Mouse (Mus musculus) small intestine, adult 2 months (tissue): ENCODE results near the gene Tnnt3. TPM values are rescaled to one million over a fixed set of nuclear protein-coding genes. Genes with fewer than 3 reads are reported as not detected.

Experiments used
- H3K27ac ChIP-seq: fragments of 200-500 bp; 2 replicates; pipeline ENCODE4 v1.5.1; 2012; ENCODE audit warnings: low read depth, low read length, control low read depth, inconsistent platforms; ENCODE audit not compliant: insufficient read depth
- H3K27me3 ChIP-seq: fragments of 200-500 bp; 2 replicates; pipeline ENCODE4 v1.6.1; 2012; ENCODE audit warnings: mild to moderate bottlenecking, moderate library complexity, low read length, inconsistent platforms; ENCODE audit not compliant: control insufficient read depth, insufficient read depth
- H3K36me3 ChIP-seq: fragments of 200-500 bp; 2 replicates; pipeline ENCODE4 v1.6.1; 2012; ENCODE audit warnings: mild to moderate bottlenecking, low read length, control low read depth, inconsistent platforms; ENCODE audit not compliant: control insufficient read depth, insufficient read depth
- H3K4me1 ChIP-seq: fragments of 200-500 bp; 2 replicates; pipeline ENCODE4 v1.6.1; 2012; ENCODE audit warnings: low read length, inconsistent platforms, mixed read lengths; ENCODE audit not compliant: control insufficient read depth, insufficient read depth, insufficient read length
- H3K4me3 ChIP-seq: fragments of 200-500 bp; 2 replicates; pipeline ENCODE4 v1.5.1; 2012; ENCODE audit warnings: low read depth, mild to moderate bottlenecking, control low read depth, inconsistent platforms, low read length, moderate library complexity
- CTCF ChIP-seq: fragments of 200-500 bp; IDR thresholded peaks from 2 replicates; pipeline ENCODE4 v1.5.1; 2012; ENCODE audit warnings: low read depth, mild to moderate bottlenecking, control low read depth, inconsistent platforms, low read length, moderate library complexity, mixed read lengths; ENCODE audit not compliant: insufficient replicate concordance, insufficient read length; ENCODE audit errors: extremely low read depth
- POLR2A ChIP-seq: fragments of 200-500 bp; IDR thresholded peaks from 2 replicates; pipeline ENCODE4 v1.6.1; 2012; ENCODE audit warnings: low read depth, mild to moderate bottlenecking, control low read depth, inconsistent platforms, low read length, moderate library complexity
- whole genome bisulfite sequencing: fragments of 180-500 bp; shearing (Covaris S2); methylation state at CpG from one replicate; pipeline ENCODE4 v1.1.7; 2018; 5-methylcytosine and 5-hydroxymethylcytosine counted together
- polyA plus RNA-seq: library from polyadenylated mRNA; depleted of rRNA; stranded (reverse); fragments of >200 nt; gene quantifications from 2 replicates; pipeline ENCODE4 v1.2.3, GENCODE M21; 2012

Tnnt3 gene
- polyA plus RNA-seq, 1 experiment = not detected

DNA sequence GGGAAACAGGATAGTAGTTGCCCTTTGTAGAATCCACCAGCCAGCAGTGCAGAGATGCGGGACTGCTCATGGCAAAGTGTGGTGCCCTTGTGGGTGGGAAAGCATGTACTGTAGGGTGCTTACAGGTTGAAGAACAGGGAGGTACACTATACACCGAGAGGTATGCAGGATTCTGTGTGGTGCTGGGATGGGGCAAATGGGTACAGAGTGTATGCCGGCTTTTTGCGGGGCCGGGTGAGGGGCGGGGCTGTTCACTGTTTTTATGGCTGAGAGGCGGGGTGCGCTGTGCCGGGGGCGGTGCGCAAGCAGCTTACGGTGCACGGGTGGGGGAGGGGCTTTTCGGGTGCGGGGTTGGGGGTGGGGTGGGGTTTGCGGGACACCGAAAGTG lies 34.0 kb downstream of the Tnnt3 start, which contains the start of gene Mrpl23:
Mrpl23 (plus strand) TSS at position 16 of the 388 bp plus-strand sequence.
- TF ChIP-seq CTCF (no peak), POLR2A (no peak)
- Histone ChIP-seq H3K4me3 (peak within 1 kb of the TSS; percentile 98), H3K4me1 (peaks cover 21% of the 10 kb centered on the region), H3K27ac (peak within 1 kb of the TSS; percentile 18; the same call in 1 of the 2 replicates), H3K36me3 (peaks cover 1% of the 10 kb centered on the region; the same call in 1 of the 2 replicates), H3K27me3 (peaks cover 8% of the 10 kb centered on the region)
- WGBS = 5% methylated on average over 17 of the region's 17 CpGs

- TF ChIP-seq CTCF = peak; percentile 75
- TF ChIP-seq POLR2A = peak; percentile 39; the same call in 1 of the 2 replicates
- Histone ChIP-seq H3K27me3 (peaks cover 8% of the 10 kb centered on the region), H3K27ac (peak overlapping the region; percentile 18; the same call in 1 of the 2 replicates), H3K4me3 (peak overlapping the region; percentile 98), H3K4me1 (peaks cover 21% of the 10 kb centered on the region), H3K36me3 (peaks cover 1% of the 10 kb centered on the region; the same call in 1 of the 2 replicates)
- WGBS = 1% methylated on average over 44 of the region's 44 CpGs
Observed at GRCm38 (mm10) chr7:142533059-142533855, 34.6 kb downstream of the Tnnt3 start.

- Histone ChIP-seq H3K4me3 (no peak overlapping the region), H3K27ac (no peak overlapping the region), H3K4me1 (peaks cover 21% of the 10 kb centered on the region), H3K27me3 (no peaks in the 10 kb centered on the region; the same call in 1 of the 2 replicates), H3K36me3 (peaks cover 2% of the 10 kb centered on the region)
- TF ChIP-seq POLR2A (no peak), CTCF (no peak)
- WGBS = 71% methylated on average over 4 of the region's 4 CpGs
Observed at GRCm38 (mm10) chr7:142535116-142535515, 36.5 kb downstream of the Tnnt3 start.

GRCm38 (mm10) chr7:142535832-142536231 lies 37.2 kb downstream of the Tnnt3 start:
- peaks cover 21% of the 10 kb centered on the region for H3K4me1 ChIP-seq
- peak overlapping the region; percentile 20; the same call in 1 of the 2 replicates for H3K27ac ChIP-seq
- H3K36me3 ChIP-seq = peaks cover 3% of the 10 kb centered on the region
- H3K27me3 ChIP-seq = no peaks in the 10 kb centered on the region; the same call in 1 of the 2 replicates
- WGBS = 49% methylated on average over 5 of the region's 5 CpGs
- no peak overlapping the region for H3K4me3 ChIP-seq
- TF ChIP-seq POLR2A = no peak
- TF ChIP-seq CTCF = no peak

GRCm38 (mm10) chr7:142537181-142537580 lies 38.5 kb downstream of the Tnnt3 start:
- no peaks in the 10 kb centered on the region for H3K27me3 ChIP-seq
- H3K36me3 ChIP-seq = peaks cover 3% of the 10 kb centered on the region
- H3K4me1 ChIP-seq = peaks cover 26% of the 10 kb centered on the region
- TF ChIP-seq CTCF (no peak), POLR2A (no peak)
- whole genome bisulfite sequencing = 87% methylated on average over 5 of the region's 5 CpGs
- no peak overlapping the region for H3K27ac ChIP-seq
- H3K4me3 ChIP-seq = no peak overlapping the region

DNA sequence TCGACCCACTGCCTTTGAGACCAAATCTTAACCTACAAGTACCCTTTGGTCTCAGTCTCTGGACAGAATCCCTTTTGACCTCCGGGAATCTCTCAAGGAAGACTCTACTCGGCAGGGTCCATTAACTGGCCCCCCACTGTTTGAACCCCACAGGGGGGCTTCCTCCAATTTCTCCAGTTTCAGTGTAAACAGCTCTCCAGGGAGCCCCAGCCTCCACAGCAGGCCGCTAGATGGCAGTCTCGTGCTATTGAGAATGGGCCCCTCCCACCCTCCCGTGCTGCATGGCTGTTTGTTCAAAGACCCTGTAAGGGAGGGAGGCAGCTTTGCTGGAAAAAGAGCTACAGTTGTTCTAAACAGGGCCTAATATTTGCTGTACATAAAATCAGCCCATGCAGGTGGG lies 39.2 kb downstream of the Tnnt3 start:
- Histone ChIP-seq H3K36me3 (peaks cover 3% of the 10 kb centered on the region), H3K27ac (no peak overlapping the region), H3K4me3 (no peak overlapping the region), H3K4me1 (peaks cover 23% of the 10 kb centered on the region), H3K27me3 (no peaks in the 10 kb centered on the region)
- WGBS = 20% methylated on average over 6 of the region's 6 CpGs
- no peak for TF ChIP-seq POLR2A
- TF ChIP-seq CTCF = peak; percentile 76; the same call in 1 of the 2 replicates

GRCm38 (mm10) chr7:142538291-142538690 lies 39.7 kb downstream of the Tnnt3 start:
- H3K36me3 ChIP-seq = peaks cover 3% of the 10 kb centered on the region
- no peaks in the 10 kb centered on the region for H3K27me3 ChIP-seq
- TF ChIP-seq CTCF = no peak
- no peak for TF ChIP-seq POLR2A
- 81% methylated on average over 4 of the region's 4 CpGs for WGBS
- H3K27ac ChIP-seq = no peak overlapping the region
- H3K4me3 ChIP-seq = no peak overlapping the region
- H3K4me1 ChIP-seq = peaks cover 23% of the 10 kb centered on the region

- H3K4me3 ChIP-seq = no peak overlapping the region
- peaks cover 3% of the 10 kb centered on the region for H3K36me3 ChIP-seq
- peaks cover 20% of the 10 kb centered on the region; the same call in 1 of the 2 replicates for H3K4me1 ChIP-seq
- no peak overlapping the region for H3K27ac ChIP-seq
- TF ChIP-seq CTCF (no peak), POLR2A (no peak)
- WGBS = 69% methylated on average over 6 of the region's 6 CpGs
- H3K27me3 ChIP-seq = no peaks in the 10 kb centered on the region
Observed at GRCm38 (mm10) chr7:142538766-142539165, 40.1 kb downstream of the Tnnt3 start.
